Mouse (Mus musculus): ENCODE results near the gene Emc9. TPM values are rescaled to one million over a fixed set of nuclear protein-coding genes. Genes with fewer than 3 reads are reported as not detected.
A peak's percentile ranks its signal among the peaks of the same experiment; 100 is the strongest.

Gene Emc9
- polyA plus RNA-seq, 2 experiments from 2014 or later: 25.2 to 28.6 TPM

- peak; percentile 55 for ATAC-seq
Observed at GRCm38 (mm10) chr14:55590748-55591330, 5.7 kb upstream of the Emc9 start, which contains the start of gene Psme2. Psme2 (minus strand) TSS chr14:55591113.

- peak; percentile 36 for ATAC-seq
Observed at GRCm38 (mm10) chr14:55589771-55590448, 4.8 kb upstream of the Emc9 start.

DNA sequence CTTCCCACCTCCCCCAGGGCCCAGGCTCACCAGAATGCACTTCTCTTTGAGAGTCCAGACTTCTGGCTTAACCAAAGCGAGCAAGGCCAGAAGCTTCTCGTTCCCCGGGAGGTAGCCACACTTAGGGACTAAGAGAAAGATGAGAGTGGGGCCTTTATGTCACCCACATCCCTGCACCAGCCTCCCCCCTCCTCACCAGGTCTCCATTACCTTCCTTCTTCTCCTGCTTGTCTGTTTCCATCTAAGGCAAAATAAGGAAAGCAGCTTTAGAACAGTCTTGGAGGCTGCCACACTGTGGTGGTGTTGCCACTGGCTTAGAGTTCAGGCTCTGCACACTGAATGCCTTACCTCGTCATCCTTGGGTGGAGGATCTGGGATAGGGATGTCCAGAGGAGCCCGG, 4.2 kb upstream of the Emc9 start:
- no peak for ATAC-seq

DNA sequence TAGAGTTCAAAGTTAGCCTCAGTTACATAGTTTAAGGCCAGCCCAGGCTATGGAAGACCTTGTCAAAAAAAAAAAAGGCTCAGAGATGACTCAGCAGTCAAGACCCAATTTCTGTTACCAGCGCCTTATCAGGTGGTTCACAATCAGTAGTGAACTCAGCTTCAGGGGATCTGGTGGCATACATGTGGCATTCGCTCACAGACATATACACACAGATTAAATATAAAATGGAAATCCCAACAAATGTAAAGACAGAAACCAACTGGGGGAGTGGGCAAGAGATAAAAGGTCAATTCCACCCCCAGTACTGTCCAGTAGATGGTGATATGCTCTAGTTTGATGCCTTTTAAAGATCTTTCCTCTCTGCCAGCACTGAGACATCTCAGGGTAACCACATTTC, 1.0 kb upstream of the Emc9 start:
- ATAC-seq: no peak

GRCm38 (mm10) chr14:55585566-55585960, 461 bp upstream of the Emc9 start:
- ATAC-seq: peak; percentile 26

DNA sequence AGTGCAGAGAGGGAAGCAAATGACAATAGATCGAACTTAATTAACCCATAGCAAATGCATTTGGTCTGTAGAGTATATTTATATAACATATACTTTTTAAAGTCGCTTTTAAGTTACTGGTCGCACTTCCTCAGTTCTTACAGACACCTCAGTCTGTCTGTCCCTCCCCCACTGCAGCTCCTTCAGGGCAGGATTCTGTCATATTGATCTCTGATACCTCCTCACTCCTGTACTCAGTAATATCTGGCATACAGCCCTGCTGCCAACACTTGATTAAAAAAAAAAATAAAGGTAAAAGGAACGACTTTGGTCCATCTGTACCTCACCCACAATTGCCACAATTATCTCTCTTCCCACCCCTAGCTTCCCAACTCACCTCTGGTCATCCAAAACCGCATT, 800 bp downstream of the Emc9 start:
- ATAC-seq: no peak

DNA sequence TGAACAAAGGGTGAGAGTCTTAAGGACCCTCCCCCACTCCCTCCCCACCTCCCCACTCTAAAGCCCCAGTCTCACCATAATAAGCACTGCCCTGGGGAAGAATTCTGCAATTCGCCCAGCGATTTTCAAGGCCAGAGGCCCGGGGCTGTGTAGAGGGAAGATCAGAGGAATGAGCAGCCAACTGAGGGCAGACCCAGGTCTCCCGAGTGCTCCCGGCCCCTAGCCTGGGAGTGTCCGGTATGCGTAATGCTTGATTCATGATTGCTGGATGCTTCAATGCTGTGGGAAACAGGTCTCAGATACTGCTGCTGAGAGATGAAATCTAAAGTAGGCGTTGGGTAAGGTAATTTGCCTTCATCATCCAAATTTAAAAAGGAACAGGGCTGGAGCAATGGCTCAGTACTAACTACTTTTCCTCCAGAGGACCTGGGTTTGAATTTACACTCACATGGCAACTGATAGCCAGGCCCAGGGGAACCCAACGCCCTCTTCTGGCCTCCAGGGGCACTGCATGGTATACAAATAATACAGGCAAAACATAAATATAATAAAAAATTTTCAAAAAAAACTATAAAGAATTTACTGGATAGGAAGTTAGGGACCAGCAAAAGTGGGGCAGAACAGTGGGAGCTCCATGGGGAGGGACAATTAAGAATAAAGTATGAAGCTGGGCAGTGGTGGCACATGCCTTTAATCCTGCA, 3.0 kb downstream of the Emc9 start:
- no peak for ATAC-seq

DNA sequence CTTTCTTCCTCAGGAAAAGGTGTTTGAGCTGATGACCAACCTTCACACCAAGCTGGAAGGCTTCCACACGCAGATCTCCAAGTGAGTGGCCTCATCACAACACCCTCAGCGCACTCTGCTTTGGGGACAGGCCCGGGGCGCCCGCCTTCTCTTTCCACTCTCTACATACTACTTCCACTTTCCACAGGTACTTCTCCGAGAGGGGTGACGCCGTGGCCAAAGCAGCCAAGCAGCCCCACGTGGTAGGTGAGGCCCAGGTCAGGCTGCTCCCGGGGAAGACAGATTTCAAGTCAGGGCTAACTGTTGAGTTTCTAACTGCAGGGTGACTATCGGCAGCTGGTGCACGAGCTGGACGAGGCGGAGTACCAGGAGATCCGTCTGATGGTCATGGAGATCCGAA, 4.4 kb downstream of the Emc9 start:
- ATAC-seq: no peak

GRCm38 (mm10) chr14:55579511-55580496, 5.3 kb downstream of the Emc9 start:
- ATAC-seq: no peak

DNA sequence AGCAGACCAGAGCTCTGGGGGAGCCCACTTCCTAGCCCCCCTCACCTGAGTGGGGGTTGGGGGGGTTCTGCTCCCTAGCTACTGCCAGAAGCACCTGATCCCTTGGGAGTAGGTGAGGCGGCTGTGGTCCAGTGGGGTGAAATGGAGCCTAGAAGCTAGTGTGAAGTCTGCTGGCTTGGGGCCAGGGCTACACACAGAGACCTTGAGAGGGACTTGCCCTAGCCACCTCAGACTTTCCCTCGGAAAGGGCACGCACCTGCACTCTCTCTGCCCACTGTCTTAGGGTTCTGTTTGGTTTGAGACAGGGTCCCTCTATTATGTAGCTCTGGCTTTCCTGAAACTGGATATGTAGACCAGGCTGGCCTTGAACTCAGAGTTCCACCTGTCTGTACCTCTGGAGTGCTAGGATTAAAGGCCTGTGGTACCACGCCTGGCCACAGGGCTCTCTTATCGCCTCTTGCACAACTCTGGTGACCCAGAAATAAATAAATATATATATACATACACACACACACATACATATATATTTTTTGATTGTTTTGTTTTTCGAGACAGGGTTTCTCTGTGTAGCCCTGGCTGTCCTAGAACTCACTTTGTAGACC, 6.3 kb downstream of the Emc9 start:
- peak; percentile 53 for ATAC-seq

GRCm38 (mm10) chr14:55577871-55578667, 7.0 kb downstream of the Emc9 start, which contains the start of gene Psme1:
Psme1 (plus strand) TSS chr14:55578123.
- ATAC-seq: peak; percentile 95

- no peak for ATAC-seq
Observed at GRCm38 (mm10) chr14:55576376-55576775, 8.7 kb downstream of the Emc9 start.

DNA sequence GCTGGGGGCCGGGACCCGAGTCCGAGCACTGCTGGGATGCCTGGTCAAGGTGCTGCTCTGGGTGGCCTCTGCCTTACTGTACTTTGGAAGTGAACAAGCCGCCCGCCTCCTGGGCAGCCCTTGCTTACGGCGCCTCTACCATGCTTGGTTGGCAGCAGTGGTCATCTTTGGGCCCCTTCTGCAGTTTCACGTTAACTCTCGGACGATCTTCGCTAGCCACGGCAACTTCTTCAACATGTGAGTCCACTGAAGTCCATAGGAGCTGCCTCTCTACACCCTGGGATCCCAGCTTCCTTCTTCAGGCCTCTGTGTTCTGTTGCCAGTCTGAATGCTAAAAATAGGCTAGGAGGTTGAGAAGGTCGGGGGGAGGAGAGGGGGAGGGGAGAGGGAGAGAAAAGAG, 9.4 kb downstream of the Emc9 start:
- no peak for ATAC-seq

DNA sequence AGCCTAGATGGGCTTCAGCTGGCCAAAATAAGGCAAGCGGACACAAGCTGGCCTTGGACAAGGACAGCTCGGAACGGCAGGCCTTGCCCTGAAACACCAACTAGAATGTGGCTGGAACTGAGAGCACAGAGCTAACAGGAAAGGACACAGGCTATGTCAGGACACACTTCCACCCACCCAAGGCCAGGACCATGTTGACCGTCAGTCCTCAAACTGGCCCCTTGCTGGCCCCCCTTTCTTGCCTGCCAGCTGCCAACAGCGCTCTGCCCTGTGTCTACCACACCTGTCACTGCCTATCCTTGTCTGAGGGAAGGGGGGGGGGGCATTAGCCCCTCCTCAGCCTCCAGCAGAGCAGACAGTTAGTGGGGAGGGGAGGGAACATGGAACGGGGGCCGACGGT, 9.8 kb downstream of the Emc9 start, which contains the start of gene Fitm1:
Gene Fitm1, plus strand, starts transcription at position 316 of the 400 bp plus-strand sequence.
- ATAC-seq: no peak

GRCm38 (mm10) chr14:55571760-55572159, 13.3 kb downstream of the Emc9 start:
- ATAC-seq: no peak

GRCm38 (mm10) chr14:55570588-55570987, 14.5 kb downstream of the Emc9 start:
- no peak for ATAC-seq

DNA sequence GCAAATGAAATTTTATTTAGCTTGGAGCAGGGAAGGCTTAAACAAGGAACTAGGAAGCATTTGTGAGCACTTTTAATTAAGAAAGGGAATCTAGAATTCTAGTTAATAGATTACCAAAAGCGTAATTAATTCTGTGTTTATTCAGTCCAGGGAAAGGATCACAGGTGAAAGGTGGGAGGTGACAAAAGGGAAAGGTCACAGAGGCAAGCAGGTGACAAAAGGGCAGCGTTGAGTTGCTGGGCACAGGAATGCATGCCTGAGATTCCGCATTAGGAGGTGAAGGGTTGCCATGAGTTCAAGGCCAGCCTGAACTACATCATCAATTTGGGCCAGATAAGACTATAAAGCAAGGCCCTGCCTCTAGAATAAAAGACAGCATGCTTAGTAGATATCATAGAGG, 17.6 kb downstream of the Emc9 start:
- ATAC-seq: no peak

DNA sequence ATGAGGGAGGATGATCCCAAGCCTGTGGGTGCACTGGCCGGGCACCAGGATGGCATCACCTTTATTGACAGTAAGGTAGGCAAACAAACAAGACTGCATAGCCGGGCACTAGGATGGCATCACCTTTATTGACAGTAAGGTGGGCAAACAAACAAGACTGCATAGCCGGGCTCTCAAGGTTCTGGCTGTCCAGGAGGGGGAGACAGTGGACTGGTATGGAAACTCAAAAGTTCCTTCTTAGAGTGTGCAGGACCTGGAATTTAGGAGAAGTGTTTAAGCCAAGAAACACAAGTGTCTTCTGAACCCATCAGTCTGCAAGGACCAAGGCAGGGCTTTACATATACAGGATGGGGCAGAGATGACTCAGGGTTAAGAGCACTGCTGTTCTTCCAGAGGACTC, 19.4 kb downstream of the Emc9 start:
- ATAC-seq: no peak

DNA sequence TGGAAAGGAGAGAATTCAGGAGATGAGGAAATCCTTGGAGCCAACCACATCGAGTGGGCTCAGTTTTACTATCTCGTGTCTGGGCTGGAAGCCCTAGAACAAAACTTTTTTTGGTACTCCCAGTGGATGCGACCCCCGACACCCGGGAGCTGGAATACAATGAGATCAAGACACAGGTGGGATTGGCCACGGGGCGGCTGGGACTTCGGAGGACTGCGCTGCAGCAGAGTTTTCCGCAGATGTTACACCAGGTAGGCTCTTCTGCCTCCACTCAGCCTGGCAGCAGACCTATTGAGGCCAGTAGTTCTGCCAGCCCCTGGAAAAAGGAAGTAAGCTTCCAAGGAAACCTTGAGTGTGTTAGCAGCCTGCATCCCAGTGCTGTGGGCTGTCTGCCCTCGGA, 21.9 kb downstream of the Emc9 start:
- no peak for ATAC-seq

GRCm38 (mm10) chr14:55561860-55562259, 23.2 kb downstream of the Emc9 start:
- ATAC-seq: no peak
